Mouse (Mus musculus): ENCODE results near the gene Miga1. TPM values are rescaled to one million over a fixed set of nuclear protein-coding genes. Genes with fewer than 3 reads are reported as not detected.
A peak's percentile ranks its signal among the peaks of the same experiment; 100 is the strongest.

Gene Miga1
- polyA plus RNA-seq, 1 experiment from 2014 or later = 3.6 TPM

- no peaks in the 10 kb centered on the region for H3K27me3 ChIP-seq (ENCODE audit: control insufficient read depth, insufficient read depth, low read length)
- TF ChIP-seq EP300 (optimal IDR thresholded peaks at IDR 0.05) = no peak
- no peaks in the 10 kb centered on the region for H3K36me3 ChIP-seq (ENCODE audit: control insufficient read depth, insufficient read depth, low read length)
- DNase-seq (ENCODE audit: low spot score) (no peak), ATAC-seq (ENCODE audit: low FRiP score, low TSS enrichment) (no peak)
- H3K4me1 ChIP-seq (replicated peaks; ENCODE audit: control insufficient read depth, insufficient read depth) = no peaks in the 10 kb centered on the region
- H3K9me3 ChIP-seq (ENCODE audit: control insufficient read depth, low read length) = no peaks in the 10 kb centered on the region
- H3K4me2 ChIP-seq (replicated peaks; ENCODE audit: low read depth) = peak overlapping the region; percentile 56
- H3K27ac ChIP-seq (replicated peaks) = peak overlapping the region; percentile 84; the same call in 1 of the 2 replicates
- 37% methylated on average over 3 of the region's 3 CpGs for WGBS
- peak overlapping the region; percentile 87 for H3K9ac ChIP-seq (ENCODE audit: low read length)
- peak overlapping the region; percentile 63 for H3K4me3 ChIP-seq (ENCODE audit: low read depth, low read length)
These were observed 7.0 kb upstream of the Miga1 start for GRCm38 (mm10) chr3:152347227-152347626.

- Histone ChIP-seq H3K4me1 (replicated peaks; ENCODE audit: control insufficient read depth, insufficient read depth) (no peaks in the 10 kb centered on the region), H3K4me2 (replicated peaks; ENCODE audit: low read depth) (peak overlapping the region; percentile 56), H3K27ac (replicated peaks) (peak overlapping the region; percentile 84), H3K36me3 (ENCODE audit: control insufficient read depth, insufficient read depth, low read length) (no peaks in the 10 kb centered on the region), H3K4me3 (ENCODE audit: low read depth, low read length) (peak overlapping the region; percentile 63), H3K27me3 (ENCODE audit: control insufficient read depth, insufficient read depth, low read length) (no peaks in the 10 kb centered on the region), H3K9me3 (ENCODE audit: control insufficient read depth, low read length) (no peaks in the 10 kb centered on the region), H3K9ac (ENCODE audit: low read length) (peak overlapping the region; percentile 87)
- no peak; the same call in 1 of the 2 replicates for ATAC-seq (ENCODE audit: low FRiP score, low TSS enrichment)
- WGBS = under 1% methylated on average over 45 of the region's 54 CpGs
- TF ChIP-seq EP300 (optimal IDR thresholded peaks at IDR 0.05) (no peak), CTCF (IDR thresholded peaks at IDR 0.05; ENCODE audit: low read depth) (no peak)
- no peak for DNase-seq (ENCODE audit: low spot score)
These were observed 6.5 kb upstream of the Miga1 start for GRCm38 (mm10) chr3:152346633-152347141.

- Histone ChIP-seq H3K27me3 (ENCODE audit: control insufficient read depth, insufficient read depth, low read length) (no peaks in the 10 kb centered on the region), H3K4me3 (ENCODE audit: low read depth, low read length) (peak within 1 kb of the TSS; percentile 63), H3K9ac (ENCODE audit: low read length) (peak within 1 kb of the TSS; percentile 87), H3K27ac (replicated peaks) (peak within 1 kb of the TSS; percentile 84), H3K9me3 (ENCODE audit: control insufficient read depth, low read length) (no peaks in the 10 kb centered on the region), H3K4me1 (replicated peaks; ENCODE audit: control insufficient read depth, insufficient read depth) (no peaks in the 10 kb centered on the region), H3K4me2 (replicated peaks; ENCODE audit: low read depth) (peak within 1 kb of the TSS; percentile 56), H3K36me3 (ENCODE audit: control insufficient read depth, insufficient read depth, low read length) (no peaks in the 10 kb centered on the region)
- ATAC-seq (ENCODE audit: low FRiP score, low TSS enrichment) (peak; percentile 98), DNase-seq (ENCODE audit: low spot score) (peak; percentile 94)
- no peak for TF ChIP-seq EP300 (optimal IDR thresholded peaks at IDR 0.05)
- TF ChIP-seq CTCF (IDR thresholded peaks at IDR 0.05; ENCODE audit: low read depth) = no peak; the same call in 1 of the 2 replicates
- WGBS = 7% methylated on average over 37 of the region's 44 CpGs
These were observed 5.8 kb upstream of the Miga1 start, which contains the start of gene Usp33 for GRCm38 (mm10) chr3:152345732-152346632. Gene Usp33, plus strand, starts transcription at chr3:152346478.

GRCm38 (mm10) chr3:152342961-152343517, 2.8 kb upstream of the Miga1 start:
- Histone ChIP-seq H3K4me2 (replicated peaks; ENCODE audit: low read depth) (no peak overlapping the region), H3K36me3 (ENCODE audit: control insufficient read depth, insufficient read depth, low read length) (no peaks in the 10 kb centered on the region), H3K4me3 (ENCODE audit: low read depth, low read length) (no peak overlapping the region), H3K27ac (replicated peaks) (no peak overlapping the region), H3K27me3 (ENCODE audit: control insufficient read depth, insufficient read depth, low read length) (no peaks in the 10 kb centered on the region), H3K9ac (ENCODE audit: low read length) (no peak overlapping the region), H3K4me1 (replicated peaks; ENCODE audit: control insufficient read depth, insufficient read depth) (no peaks in the 10 kb centered on the region), H3K9me3 (ENCODE audit: control insufficient read depth, low read length) (no peaks in the 10 kb centered on the region)
- WGBS = 83% methylated on average over 15 of the region's 15 CpGs
- ATAC-seq (ENCODE audit: low FRiP score, low TSS enrichment) (no peak), DNase-seq (ENCODE audit: low spot score) (no peak)
- TF ChIP-seq EP300 (optimal IDR thresholded peaks at IDR 0.05) (no peak), CTCF (IDR thresholded peaks at IDR 0.05; ENCODE audit: low read depth) (no peak)

GRCm38 (mm10) chr3:152336085-152336484, 4.1 kb downstream of the Miga1 start:
- TF ChIP-seq CTCF (IDR thresholded peaks at IDR 0.05; ENCODE audit: low read depth) (no peak), EP300 (optimal IDR thresholded peaks at IDR 0.05) (no peak)
- H3K36me3 ChIP-seq (ENCODE audit: control insufficient read depth, insufficient read depth, low read length) = no peaks in the 10 kb centered on the region; the same call in 1 of the 2 replicates
- WGBS = 68% methylated on average over 8 of the region's 8 CpGs
- ATAC-seq (ENCODE audit: low FRiP score, low TSS enrichment) (no peak), DNase-seq (ENCODE audit: low spot score) (no peak)
- H3K4me3 ChIP-seq (ENCODE audit: low read depth, low read length) = no peak overlapping the region
- no peak overlapping the region for H3K9ac ChIP-seq (ENCODE audit: low read length)
- H3K27ac ChIP-seq (replicated peaks) = no peak overlapping the region
- no peaks in the 10 kb centered on the region for H3K9me3 ChIP-seq (ENCODE audit: control insufficient read depth, low read length)
- H3K4me2 ChIP-seq (replicated peaks; ENCODE audit: low read depth) = no peak overlapping the region
- no peaks in the 10 kb centered on the region for H3K27me3 ChIP-seq (ENCODE audit: control insufficient read depth, insufficient read depth, low read length)
- no peaks in the 10 kb centered on the region for H3K4me1 ChIP-seq (replicated peaks; ENCODE audit: control insufficient read depth, insufficient read depth)

Measured in stomach, postnatal 0 days (tissue).